Mouse (Mus musculus): ENCODE measurements at regions not wholly inside any gene's neighbourhood (a gene's known extent, or its start where the extent isn't known, plus 50 kb on each side); places are given as distances from the start of the nearest gene placed in this dataset.

GRCm38 (mm10) chr8:112219656-112220055, 204.8 kb upstream of the Gm6793 start:
- no peak for TF ChIP-seq CTCF (IDR thresholded peaks at IDR 0.05; ENCODE audit: low read depth)
- TF ChIP-seq EP300 (IDR thresholded peaks at IDR 0.05; ENCODE audit: low read depth): no peak
